Mouse (Mus musculus) small intestine, adult 2 months (tissue): ENCODE data around the gene Tulp2.

ENCODE experiments used
- CTCF ChIP-seq: fragments of 200-500 bp; IDR thresholded peaks from 2 replicates; pipeline ENCODE4 v1.5.1; 2012; ENCODE audit warnings: low read depth, mild to moderate bottlenecking, control low read depth, inconsistent platforms, low read length, moderate library complexity, mixed read lengths; ENCODE audit not compliant: insufficient replicate concordance, insufficient read length; ENCODE audit errors: extremely low read depth
- POLR2A ChIP-seq: fragments of 200-500 bp; IDR thresholded peaks from 2 replicates; pipeline ENCODE4 v1.6.1; 2012; ENCODE audit warnings: low read depth, mild to moderate bottlenecking, control low read depth, inconsistent platforms, low read length, moderate library complexity

GRCm38 (mm10) chr7:45486761-45487415 is 5.2 kb downstream of the Tulp2 start, which contains the start of gene Gm45808:
- TF ChIP-seq POLR2A: no peak
- TF ChIP-seq CTCF: no peak
